Mouse (Mus musculus) Patski (cell line): ENCODE measurements at regions not wholly inside any gene's neighbourhood (a gene's known extent, or its start where the extent isn't known, plus 50 kb on each side); places are given as distances from the start of the nearest gene placed in this dataset.

Experiments used
- ATAC-seq: fragments of 100-300 bp; one replicate; pipeline ENCODE4 v1.8.0; 2021
- CTCF ChIA-PET: fragments of 350-600 bp; sonication (Branson Sonifier 250); formaldehyde crosslinking; loops from one replicate; lab custom pipeline; 2022; ENCODE audit warnings: inconsistent platforms; lab: Charles Lee
- POLR2A ChIA-PET: fragments of 350-600 bp; sonication (Branson Sonifier 250); formaldehyde crosslinking; loops from one replicate; lab custom pipeline; 2022; ENCODE audit warnings: antibody characterized with exemption, inconsistent platforms; lab: Charles Lee
- DNase-seq: peaks from one replicate; pipeline ENCODE4 v3.0.0-alpha.2; 2011; ENCODE audit warnings: low read depth, low spot score
- H3K27me3 ChIP-seq: fragments of 371-371 bp; one replicate; pipeline ENCODE4 v1.5.1; 2021
- CTCF ChIP-seq: fragments of 100-300 bp; IDR thresholded peaks from one replicate; pipeline ENCODE4 v1.5.1; 2021
- in situ Hi-C: fragments of 300-500 bp; cut with MboI; formaldehyde crosslinking; loops from 3 replicates; pipeline ENCODE4 v1.11.1; 2018; ENCODE audit warnings: low pct_unique_long_range_greater_than_20kb, mixed read lengths

GRCm38 (mm10) chr13:97638457-97639088 is 121.9 kb downstream of the Gm10260 start:
- no peaks in the 10 kb centered on the region for H3K27me3 ChIP-seq
- ChIA-PET CTCF (no interaction called here), POLR2A (no interaction called here)
- DNase-seq (no peak), ATAC-seq (no peak)
- in situ Hi-C loops = no loop called here
- TF ChIP-seq CTCF = no peak

- ATAC-seq (no peak), DNase-seq (no peak)
- ChIA-PET CTCF (interaction anchor here (1.2 kb wide), 1 partner anchor 8 kb away, joined by 3 read pairs; no protein-coding TSS in a partner anchor), POLR2A (no interaction called here)
- TF ChIP-seq CTCF = no peak
- H3K27me3 ChIP-seq = no peaks in the 10 kb centered on the region
- in situ Hi-C loops = no loop called here
Measured at GRCm38 (mm10) chr13:97637506-97637905, 122.9 kb downstream of the Gm10260 start.

GRCm38 (mm10) chr13:97634041-97634788 is 126.2 kb downstream of the Gm10260 start:
- ChIA-PET POLR2A (no interaction called here), CTCF (no interaction called here)
- DNase-seq = no peak
- no peak for TF ChIP-seq CTCF
- in situ Hi-C loops = no loop called here
- H3K27me3 ChIP-seq = no peaks in the 10 kb centered on the region
- ATAC-seq = no peak

GRCm38 (mm10) chr13:97633551-97633950 is 126.9 kb downstream of the Gm10260 start:
- no peak for ATAC-seq
- no peak for TF ChIP-seq CTCF
- no peak for DNase-seq
- ChIA-PET CTCF (interaction anchor here (0.7 kb wide), 1 partner anchor 19 kb away, joined by 3 read pairs; no protein-coding TSS in a partner anchor), POLR2A (no interaction called here)
- H3K27me3 ChIP-seq = no peaks in the 10 kb centered on the region
- in situ Hi-C loops = no loop called here

GRCm38 (mm10) chr13:97631872-97632402 is 128.5 kb downstream of the Gm10260 start:
- no peak for DNase-seq
- TF ChIP-seq CTCF = no peak
- ChIA-PET POLR2A (no interaction called here), CTCF (no interaction called here)
- in situ Hi-C loops = no loop called here
- H3K27me3 ChIP-seq = no peaks in the 10 kb centered on the region
- no peak for ATAC-seq

GRCm38 (mm10) chr13:97630921-97631320 is 129.5 kb downstream of the Gm10260 start:
- DNase-seq (no peak), ATAC-seq (no peak)
- POLR2A ChIA-PET = no interaction called here
- H3K27me3 ChIP-seq = no peaks in the 10 kb centered on the region
- CTCF ChIA-PET = no interaction called here
- TF ChIP-seq CTCF = no peak
- in situ Hi-C loops = no loop called here

- TF ChIP-seq CTCF = no peak
- no peaks in the 10 kb centered on the region for H3K27me3 ChIP-seq
- DNase-seq (no peak), ATAC-seq (no peak)
- CTCF ChIA-PET = no interaction called here
- POLR2A ChIA-PET = interaction anchor here (0.7 kb wide), 1 partner anchor 302 kb away, joined by 3 read pairs; no protein-coding TSS in a partner anchor
- in situ Hi-C loops = no loop called here
Measured at GRCm38 (mm10) chr13:97628608-97629007, 131.8 kb downstream of the Gm10260 start.

- TF ChIP-seq CTCF = no peak
- no peak for ATAC-seq
- POLR2A ChIA-PET = no interaction called here
- in situ Hi-C loops = no loop called here
- CTCF ChIA-PET = interaction anchor here (1.4 kb wide), 1 partner anchor 13 kb away, joined by 3 read pairs; no protein-coding TSS in a partner anchor
- DNase-seq = no peak
- H3K27me3 ChIP-seq = no peaks in the 10 kb centered on the region
Measured at GRCm38 (mm10) chr13:97627247-97627646, 133.2 kb downstream of the Gm10260 start.

- no peaks in the 10 kb centered on the region for H3K27me3 ChIP-seq
- DNase-seq = no peak
- CTCF ChIA-PET = interaction anchor here (1.4 kb wide), 1 partner anchor 12 kb away, joined by 3 read pairs; no protein-coding TSS in a partner anchor
- no peak for ATAC-seq
- POLR2A ChIA-PET = no interaction called here
- TF ChIP-seq CTCF = no peak
- in situ Hi-C loops = no loop called here
Measured at GRCm38 (mm10) chr13:97626786-97627185, 133.6 kb downstream of the Gm10260 start.

- in situ Hi-C loops = no loop called here
- no peaks in the 10 kb centered on the region for H3K27me3 ChIP-seq
- DNase-seq (no peak), ATAC-seq (no peak)
- ChIA-PET CTCF (interaction anchor here (1.4 kb wide), 1 partner anchor 12 kb away, joined by 3 read pairs; no protein-coding TSS in a partner anchor), POLR2A (interaction anchor here (0.8 kb wide), 1 partner anchor 131 kb away, joined by 6 read pairs; no protein-coding TSS in a partner anchor)
- no peak for TF ChIP-seq CTCF
Measured at GRCm38 (mm10) chr13:97626116-97626515, 134.3 kb downstream of the Gm10260 start.

GRCm38 (mm10) chr13:97625391-97625790 is 135.0 kb downstream of the Gm10260 start:
- no peak for TF ChIP-seq CTCF
- CTCF ChIA-PET = no interaction called here
- H3K27me3 ChIP-seq = no peaks in the 10 kb centered on the region
- ATAC-seq (no peak), DNase-seq (no peak)
- in situ Hi-C loops = no loop called here
- POLR2A ChIA-PET = interaction anchor here (0.7 kb wide), 1 partner anchor 1768 kb away, joined by 5 read pairs; no protein-coding TSS in a partner anchor
